Mouse (Mus musculus) embryo, embryonic 11.5 days (tissue): Measurements from ENCODE around the gene Zfp148.
"Not testable (repeated sequence)": the region's sequence is repeated elsewhere in the genome, so short reads cannot be mapped to it uniquely, and the experiment has no call there.

Source experiments
- DNase-seq: peaks from one replicate; pipeline ENCODE4 v3.0.0-alpha.2; 2012; ENCODE audit warnings: low read depth, low spot score

Gene Zfp148

DNA sequence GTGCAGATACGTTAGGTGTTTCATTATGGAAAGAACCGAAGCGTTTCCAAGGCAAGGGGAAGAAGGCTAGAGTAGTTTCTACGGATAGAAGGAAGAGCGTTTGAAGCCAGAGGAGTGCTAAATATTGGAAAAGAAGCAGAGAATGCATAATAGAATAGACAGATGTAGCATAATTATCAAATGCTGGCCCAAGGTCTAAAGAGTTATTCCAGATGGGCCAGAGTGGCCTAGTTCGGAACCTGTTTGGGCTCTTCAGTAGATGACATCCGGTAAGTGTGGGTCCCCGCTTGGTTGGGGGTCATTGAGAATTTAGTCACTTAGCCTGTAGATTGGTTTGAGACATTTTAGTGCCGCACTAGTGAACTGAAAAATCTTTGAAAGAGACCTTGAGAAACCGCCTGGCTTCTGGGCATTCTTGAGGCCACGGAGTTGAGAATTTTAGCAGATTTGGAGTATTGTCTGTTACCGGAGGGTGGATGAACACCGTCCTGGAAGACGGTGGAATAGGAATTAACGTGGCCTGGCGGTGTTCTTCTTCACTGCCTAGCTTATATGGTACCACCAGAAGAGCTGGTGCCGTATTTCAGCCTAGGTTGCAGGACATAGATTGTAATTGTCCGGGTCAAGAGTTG is 1.1 kb downstream of the Zfp148 start:
- no peak for DNase-seq

DNA sequence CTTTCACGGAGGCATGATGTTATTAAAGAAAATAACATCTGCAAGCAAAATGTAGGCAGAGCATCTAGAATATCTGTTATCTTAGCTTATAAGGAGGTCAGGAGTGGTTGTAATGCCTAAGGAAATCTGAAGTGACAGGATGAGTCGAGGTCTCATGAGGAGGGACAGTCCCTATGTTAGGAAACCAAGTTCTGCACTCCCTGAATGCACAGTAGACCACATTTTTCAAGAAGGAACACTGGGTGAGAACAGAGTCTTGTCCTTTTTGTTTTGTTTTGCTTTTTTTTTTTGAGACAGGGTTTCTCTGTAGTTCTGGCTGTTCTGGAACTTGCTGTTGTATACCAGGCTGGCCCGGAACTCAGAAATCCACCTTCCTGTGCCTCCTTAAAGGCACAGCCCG is 1.7 kb downstream of the Zfp148 start:
- no peak for DNase-seq

DNA sequence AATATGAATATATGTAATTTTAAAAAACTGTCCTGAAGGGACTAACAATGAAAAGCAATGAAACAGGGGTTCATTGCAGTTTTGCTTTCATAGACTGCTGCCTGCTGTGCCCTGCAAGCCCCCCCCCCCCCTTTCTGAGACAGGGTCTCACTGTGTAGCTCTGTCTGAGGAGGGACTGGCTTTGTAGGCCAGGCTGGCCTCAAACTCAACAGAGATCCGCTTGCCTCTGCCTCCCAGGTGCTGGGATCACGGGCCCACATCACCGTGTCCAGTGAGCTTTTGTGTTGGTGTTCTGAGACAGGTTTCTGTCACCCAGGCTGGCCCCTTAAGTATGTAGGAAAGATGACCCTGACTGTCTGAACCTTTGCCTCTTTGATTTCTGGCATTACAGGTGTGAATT is 2.9 kb downstream of the Zfp148 start:
- no peak for DNase-seq

DNA sequence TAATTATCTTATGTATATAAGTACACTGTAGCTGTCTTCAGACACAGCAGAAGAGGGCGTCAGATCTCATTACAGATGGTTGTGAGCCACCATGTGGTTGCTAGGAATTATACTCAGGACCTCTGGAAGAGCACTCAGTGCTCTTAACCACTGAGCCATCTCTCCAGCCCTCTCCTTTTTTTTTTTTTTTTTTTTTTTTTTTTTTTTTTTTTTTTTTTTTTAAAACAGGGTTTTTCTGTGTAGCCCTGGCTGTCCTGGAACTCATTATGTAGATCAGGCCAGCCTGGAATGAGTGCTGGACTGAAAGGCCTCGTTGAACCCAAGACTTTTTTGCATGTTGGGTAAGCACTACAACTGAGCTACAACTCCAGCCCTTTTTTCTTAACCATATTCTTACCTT is 3.4 kb downstream of the Zfp148 start:
- DNase-seq: not testable (repeated sequence)

DNA sequence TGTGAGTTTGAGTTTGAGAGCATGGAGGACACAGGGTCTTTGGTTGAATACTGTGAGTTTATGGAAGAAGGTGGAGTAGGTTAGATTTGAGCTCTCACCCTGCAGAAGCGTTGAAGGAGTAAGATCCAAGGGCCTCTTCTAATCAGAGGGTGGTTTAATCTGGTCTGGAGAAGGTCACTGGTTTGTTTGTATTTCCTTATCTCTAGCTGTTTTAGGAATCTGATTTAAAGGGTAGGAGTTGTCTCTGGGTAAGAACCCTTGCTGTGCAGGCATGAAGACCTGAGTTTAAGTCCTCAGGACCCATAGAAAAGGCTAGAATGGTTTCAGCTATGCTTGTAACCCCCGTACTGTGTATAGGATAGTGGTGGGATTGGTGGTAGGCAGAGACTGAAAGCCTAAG is 6.4 kb downstream of the Zfp148 start:
- DNase-seq: no peak

DNA sequence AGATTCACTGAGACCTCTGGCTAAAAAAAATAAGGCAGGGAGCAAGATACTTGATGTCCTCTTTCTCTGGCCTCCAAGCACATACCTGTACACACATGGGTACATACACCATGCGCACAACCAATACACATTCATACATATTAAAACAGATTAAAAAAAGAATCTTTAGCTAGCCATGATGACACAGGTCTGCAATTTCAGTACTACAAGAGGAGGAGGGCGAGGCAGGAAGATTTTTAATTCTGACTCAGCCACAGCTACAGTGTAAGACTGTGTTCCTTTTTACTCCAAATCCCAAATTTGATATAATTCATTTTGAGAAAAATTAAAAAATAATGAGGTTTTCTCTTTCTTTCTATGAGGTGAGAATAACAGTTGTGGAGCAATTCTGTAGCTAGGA is 6.8 kb downstream of the Zfp148 start:
- DNase-seq: no peak

DNA sequence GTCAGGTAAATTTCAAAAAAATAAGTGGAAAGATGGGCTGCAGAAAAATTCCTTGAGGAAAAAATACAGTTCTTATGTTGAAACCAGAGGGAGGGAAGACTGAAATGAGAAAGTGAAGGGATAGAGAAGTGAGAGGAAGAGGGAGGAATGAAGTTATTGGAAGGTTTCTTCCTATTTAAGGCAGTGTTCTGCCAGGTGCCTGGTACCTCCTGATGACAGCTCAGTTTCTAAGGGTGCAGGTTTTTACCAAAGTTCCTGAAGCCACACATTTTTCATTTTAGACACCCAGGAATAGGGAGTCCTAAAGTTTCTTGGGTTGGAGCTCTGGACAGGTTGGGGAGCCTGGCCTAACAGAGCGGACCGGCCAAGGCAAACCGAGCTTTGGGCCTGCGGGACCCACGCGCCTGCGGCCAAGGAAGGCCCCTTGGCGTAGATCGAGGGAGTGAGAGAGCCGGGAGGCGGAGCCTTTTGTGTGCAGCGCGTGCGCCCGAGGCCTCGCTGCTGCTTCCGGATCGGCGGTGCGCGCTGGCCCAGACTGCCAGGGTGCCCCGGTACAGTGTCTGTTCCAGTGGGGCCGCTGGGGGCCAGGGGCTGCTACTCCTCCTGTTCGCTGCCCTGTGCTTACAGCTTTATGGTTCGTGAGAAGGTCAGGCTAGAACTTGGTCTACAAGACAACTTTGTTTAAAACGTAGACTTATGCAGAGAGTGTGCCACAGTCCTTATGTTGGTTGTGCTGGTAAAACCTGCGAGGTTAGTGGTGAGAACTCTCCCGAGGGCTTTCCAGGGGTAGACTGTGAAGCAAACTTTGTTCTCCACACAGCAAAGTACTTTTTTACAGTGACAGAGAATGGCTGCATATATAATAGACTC is 19.5 kb downstream of the Zfp148 start:
- DNase-seq: peak; percentile 54

DNA sequence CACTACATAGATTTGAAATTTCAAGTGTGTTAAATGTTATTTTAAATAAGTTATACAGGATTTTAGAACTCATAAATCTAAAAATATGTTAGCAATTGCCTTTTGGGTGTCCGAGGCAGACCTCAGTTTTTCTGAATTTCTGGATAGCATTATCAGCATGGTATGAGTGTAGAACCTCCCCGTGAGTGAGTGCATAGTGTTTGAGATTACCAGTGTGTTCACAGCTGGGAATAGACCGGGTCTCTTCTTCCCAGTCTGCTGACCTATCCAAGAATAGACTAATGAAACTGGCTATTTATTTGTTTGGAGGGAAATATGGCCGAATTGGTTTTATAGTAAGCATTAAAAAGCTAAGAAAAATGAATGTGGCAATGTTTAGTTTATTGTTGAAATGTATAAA is 20.3 kb downstream of the Zfp148 start:
- no peak for DNase-seq

DNA sequence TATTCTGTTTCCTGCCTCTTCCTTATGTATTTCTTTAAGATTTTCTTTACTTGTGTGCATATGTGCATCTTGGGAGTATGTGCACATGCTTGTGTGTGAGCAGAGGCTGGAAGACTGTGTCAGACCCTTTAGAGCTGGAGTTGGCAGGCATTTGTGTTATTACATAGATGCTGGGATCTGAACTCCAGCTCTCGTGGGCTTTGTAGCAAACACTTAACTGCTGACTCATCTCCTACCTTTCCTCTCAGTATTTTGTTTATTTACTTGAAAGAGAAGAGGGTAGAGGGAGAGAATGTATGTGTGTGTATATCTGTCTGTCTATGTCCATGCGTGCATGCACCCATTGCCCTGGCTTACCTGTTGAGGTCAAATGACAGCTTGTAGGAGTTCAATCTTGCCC is 22.6 kb downstream of the Zfp148 start:
- no peak for DNase-seq

DNA sequence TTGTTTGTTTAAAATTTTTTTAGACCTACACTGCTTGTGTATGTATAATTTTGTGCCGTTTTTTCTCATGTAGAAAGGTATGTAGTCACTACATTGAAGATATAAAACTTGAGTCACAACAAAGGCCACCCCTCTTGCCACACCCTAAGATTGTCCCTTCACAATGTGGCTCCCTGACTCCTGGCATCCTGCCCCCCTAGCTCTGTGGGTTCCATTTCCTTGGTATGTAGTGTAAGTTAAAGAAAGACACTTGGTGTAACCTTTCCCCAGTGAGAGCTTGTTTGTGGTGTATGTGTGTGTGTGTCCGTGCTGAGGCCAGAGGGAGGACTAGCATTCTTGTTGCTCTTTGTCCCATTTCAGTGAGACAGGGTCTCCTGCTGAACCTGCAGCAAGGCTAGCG is 23.4 kb downstream of the Zfp148 start:
- DNase-seq: no peak

DNA sequence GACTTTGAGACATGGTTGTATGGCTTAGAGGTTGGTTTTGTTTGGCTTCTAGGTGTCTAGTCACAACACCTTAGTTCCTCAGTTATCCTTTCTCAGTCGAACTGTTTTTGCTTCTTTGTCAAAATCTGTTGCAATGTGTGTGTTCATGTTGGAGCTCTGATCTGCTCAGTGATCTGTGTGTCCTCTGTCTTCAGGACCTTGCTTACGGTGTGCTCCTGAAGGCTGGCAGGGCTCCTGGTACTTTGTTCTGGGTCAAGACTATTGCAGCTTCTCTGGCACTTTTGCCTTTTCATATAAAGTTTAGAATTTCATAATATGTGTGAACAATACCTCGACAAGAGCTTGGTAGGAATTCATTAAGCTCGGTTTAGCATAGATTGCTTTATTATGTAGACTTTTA is 24.9 kb downstream of the Zfp148 start:
- DNase-seq: no peak

DNA sequence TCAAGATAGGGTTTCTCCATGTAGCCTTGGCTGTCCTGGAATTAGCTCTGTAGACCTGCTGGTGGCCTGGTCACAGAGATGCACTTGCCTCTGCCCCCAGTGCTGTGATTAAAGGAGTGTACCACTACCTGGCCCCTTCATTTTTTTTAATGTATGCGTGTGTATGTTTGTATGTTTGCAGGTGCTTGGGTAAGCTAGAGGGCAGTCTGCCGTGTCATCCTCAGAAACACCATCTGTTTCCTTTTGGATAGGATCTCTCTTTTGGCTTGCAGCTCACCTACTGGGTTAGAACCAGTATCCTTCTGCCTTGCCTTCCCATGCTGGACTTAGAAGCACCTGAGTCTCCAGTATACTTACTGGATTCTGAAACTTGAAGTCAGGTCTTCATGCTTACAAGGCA is 29.5 kb downstream of the Zfp148 start:
- no peak for DNase-seq

DNA sequence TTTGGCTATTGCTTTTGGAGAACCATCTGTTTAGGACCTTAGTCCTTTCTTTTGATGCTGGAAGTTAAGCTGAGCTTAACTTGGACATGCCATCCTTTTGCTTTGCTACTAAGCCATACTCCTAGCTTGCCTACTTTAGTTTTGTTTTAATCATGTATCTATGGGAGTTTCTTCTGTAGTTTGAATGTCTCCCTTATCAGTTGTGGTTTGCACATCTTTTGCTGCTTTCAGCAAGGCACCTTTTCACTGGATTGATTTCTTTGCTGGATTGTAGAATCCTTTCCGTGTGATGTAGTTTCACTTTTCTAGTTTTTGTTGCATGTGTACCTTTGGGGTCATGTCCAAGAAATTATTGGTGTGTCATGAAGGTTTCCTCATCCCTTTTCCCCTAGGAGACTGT is 30.0 kb downstream of the Zfp148 start:
- DNase-seq: no peak

DNA sequence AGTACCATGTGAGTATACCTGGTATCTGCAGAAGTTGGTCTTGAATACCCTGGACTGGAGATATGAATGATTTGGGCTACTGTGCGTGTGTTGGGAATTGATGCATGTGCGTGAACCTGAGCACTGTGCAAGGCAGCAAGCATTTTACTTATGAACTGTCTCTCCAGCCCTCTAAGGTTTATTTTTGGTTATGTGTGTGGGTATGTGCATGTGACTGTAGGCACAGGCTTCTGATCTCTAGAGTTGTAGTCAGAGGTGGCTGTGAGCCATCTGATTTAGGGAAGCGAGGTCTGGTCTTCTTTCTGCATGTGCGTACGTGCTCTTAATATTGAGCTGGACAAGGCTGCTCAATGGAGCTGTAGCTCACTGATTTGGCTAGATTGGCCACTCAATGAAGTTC is 33.6 kb downstream of the Zfp148 start:
- no peak for DNase-seq

DNA sequence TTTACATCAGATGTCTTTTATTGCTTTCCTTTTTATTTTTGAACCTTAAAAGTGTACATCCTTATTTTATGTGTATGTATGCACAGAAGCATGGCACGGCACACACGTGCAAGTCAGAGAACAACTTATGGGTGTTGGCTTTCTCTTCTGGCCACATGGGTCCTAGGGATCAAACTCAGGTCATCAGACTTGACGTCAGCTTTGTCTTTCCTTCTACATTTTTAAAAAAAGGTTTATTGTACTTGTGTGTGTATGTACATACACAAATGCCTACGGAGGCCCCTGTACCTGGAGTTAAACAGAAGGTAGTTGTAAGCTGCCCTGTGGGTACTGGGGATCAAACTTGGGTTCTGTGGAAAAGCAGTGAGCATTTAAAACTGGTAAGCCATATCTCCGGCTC is 35.0 kb downstream of the Zfp148 start:
- DNase-seq: no peak

DNA sequence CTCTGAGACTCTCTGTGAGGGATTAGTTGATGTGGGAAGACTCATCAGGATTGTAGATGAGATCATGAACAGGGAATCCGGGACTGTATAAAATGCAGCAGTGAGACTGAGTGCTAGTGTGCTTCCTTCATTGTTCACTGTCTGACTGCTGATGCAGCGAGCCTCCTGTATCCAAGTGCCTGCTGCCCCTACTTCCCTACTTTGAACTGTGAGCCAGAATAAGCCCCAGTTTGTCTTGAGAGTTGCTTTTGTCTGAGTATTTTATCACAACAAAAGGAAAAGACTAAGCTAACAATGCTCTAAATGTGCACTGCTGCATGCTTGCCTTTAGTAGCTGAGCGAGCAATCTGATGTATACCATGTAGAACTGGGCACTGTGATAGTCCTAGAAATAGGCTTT is 47.7 kb downstream of the Zfp148 start:
- DNase-seq: no peak

DNA sequence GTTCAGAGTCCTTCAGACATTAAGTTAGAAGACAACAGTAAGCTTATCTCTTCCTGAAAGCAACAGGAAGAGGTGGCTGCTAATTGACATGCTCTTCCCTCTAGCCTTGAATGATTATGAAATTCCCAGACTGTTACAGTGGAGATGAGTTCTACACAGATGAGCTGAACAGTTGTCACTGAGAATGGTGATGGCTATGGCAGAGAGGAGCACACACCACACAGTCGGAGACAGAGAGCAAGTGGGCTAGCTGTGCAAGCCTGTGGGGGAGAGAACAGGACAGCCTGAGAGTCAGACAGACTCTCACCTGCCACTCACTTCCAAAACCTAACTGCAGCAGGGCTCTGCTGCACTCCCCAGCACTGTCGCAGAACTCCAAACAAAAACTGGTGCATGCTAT is 51.0 kb downstream of the Zfp148 start:
- DNase-seq: no peak

DNA sequence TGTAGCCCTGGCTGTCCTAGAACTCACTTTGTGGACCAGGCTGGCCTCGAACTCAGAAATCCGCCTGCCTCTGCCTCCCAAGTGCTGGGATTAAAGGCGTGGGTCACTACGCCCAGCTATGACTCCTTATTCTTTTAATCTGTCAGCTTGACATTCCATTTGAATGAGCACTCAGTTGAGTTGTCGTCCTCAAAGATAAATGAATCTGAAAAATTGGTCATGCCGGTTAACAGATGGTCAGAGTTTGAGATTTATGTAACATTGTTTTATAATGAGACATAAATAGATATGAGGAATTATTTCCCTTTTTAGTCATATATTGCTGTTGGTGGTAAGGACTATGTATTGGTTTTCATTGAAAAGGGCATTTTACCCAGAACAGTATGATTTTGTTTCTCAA is 60.4 kb downstream of the Zfp148 start:
- DNase-seq: no peak

DNA sequence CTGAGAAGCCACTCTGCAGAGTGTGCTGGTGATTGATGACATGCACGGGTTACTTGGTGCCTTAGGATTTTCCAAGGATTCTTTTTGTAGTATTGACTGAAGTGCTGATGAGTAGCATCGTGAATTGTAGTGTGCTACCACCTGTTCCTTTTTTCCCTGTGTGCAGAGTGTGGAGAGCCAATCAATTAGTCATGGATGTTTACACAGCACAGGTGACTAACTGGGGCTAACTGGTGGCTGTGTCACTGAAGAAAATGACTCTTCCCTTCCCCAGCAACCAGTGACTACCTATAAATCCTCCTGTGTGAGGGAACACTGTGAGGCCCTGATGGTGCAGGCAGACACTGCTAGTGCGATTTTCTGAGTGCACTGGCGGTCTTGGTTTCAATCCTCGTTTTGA is 66.2 kb downstream of the Zfp148 start:
- DNase-seq: no peak

DNA sequence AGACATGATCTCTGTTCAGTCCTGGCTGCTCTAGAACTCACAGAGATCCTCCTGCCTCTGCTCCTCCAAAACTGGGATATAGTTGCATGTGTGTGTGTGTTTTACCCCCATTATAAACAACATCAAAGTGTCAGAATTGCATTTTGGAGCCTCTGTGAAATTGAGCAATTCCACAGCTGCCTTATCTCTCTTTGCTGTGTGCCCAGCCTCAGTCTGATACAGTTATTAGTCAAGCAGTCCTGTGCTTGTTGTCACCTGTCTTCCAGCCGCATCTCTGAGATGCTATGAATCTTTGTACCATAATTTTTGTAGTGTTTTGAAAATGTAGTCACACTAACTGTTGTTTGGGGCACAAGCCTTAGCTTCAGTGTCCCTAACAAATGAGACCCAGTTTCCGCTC is 73.2 kb downstream of the Zfp148 start:
- no peak for DNase-seq

DNA sequence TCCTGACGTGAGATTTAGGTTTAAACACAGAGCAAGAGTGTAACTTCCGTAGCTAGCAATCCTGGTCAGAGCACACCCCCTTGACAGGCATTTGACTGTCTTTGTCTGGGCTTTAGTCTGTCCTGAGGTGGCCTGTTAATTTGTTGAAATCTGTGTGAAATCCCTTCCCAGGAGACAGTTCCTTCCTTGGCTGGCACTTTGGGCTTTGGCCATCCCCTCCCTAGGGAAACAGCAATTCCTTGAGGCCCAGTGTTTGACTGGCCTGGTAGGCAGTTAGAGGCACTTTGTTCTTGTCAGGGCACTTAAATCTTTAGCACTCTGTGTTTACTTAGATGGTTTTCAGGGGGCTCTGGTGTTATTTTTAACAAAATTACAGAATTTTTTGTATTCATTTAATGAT is 73.7 kb downstream of the Zfp148 start:
- no peak for DNase-seq

DNA sequence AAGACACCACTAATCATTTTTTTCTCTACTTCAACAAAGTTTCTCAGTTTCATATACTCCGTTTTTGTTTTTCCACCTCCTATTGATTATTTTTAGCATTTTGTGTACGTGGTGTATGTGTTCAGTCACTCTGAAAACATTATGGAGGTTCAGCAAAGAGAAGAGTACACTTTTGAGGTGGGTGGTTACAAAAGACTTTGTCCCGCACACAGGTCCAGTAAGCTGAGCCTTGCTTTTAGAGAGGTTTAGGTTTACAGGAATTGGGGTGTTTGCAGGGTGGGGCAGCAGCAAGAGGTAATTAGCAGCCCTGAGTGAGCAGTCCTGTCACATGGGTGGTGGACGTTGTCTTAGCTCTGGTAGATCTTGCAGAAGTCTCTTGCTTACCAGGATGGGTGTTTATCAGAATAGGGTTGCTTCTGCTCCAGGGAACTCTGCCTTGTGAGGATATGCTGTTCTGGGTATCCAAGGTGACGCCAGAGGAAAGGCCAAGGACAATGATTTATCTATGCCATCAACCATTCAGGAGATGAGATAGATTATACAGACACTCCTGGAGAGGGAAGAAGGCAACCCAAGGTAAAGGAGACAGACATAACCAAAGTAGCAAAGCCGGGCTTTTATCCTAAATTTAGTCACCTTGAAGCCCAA is 74.8 kb downstream of the Zfp148 start:
- DNase-seq: no peak

DNA sequence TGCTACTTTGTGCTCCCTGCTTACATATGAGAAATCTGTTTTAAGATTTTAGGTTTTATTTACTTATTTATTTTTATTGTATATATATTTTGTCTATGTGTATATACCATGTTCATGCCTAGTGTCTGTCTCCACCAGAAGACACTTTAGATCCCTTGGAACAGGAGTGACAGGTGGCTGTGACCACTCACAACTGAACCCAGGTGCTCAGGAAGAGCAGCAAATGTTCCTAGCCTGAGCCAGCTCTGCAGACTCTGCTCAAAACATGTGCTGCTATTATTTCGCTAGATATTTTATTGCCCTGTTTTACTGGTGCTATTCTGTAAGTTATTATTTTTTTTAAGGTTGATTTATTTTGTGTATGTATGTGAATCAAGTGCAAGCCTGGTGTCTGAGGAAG is 78.5 kb downstream of the Zfp148 start:
- DNase-seq: no peak
